Comparison of ENCODE assay signal across 9 mouse cellular contexts in the genomic region with DNA sequence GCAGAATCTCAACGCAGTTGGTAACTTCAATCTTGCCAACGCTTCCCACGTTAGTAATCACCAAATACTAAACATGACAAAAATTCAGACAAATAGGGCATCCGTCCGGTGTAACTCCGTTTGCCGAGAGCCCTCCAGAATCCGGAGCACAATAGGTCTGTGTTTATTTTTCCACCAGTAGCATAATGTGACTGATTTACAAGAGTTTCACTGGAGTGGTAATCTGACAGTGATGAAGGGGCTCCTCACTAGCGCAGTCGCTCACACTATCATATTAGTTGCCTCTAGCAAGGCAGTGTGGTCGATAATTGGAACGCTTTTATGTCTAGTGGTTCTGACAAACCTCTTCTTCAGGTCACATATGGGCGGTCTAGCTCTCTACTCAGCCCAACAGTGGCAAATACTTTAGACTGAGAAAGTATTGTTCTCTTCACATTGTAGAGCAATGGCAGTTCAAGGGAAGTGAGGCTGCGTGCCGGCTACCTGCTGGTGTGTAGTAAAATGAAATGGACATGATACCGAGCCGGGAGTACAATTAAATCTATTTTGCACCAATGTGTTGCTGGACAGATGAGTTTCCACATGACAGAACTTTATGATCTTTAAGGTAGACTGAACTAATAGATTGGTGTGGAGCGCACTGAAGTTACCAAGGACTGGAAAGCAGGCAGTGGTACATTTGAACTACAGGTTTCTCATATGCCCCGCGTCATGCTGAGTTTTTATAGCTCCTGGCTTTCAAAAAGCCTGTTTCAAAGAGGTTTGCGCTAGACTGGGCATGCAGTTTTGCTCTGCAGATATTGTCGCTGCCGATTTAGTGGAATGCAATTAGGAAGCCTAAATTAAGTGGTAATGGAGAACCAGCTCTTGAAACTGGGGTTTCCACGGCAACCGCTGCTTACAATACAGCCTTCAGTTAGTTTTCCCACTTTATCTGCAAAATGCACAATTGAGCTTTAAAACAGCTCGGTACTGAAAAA.
DNase-seq lines count a peak whose midpoint lies in the region; ATAC-seq and TF ChIP-seq lines count a peak whose summit lies in the region.
"Had no signal": no experiment of that assay in that cellular context is flagged by ENCODE, and none has a peak within 500 bp of the region (broad histone marks: within the 10 kb centered on the region; RNA-seq: fewer than 3 reads in every experiment).

No protein-coding gene starts in this region.

- H3K9ac ChIP-seq in heart, embryonic 11.5 days (ENCODE audit: low read depth, low read length), result no peak overlapping the region
- 0 out of 2 replicates have a peak overlapping the region, but pooled peaks have one; percentile 28 for H3K9ac ChIP-seq in midbrain, embryonic 12.5 days (replicated peaks)
- H3K9ac ChIP-seq in intestine, postnatal 0 days (ENCODE audit: low read depth, low read length), result no peak overlapping the region

- no peaks in the 10 kb centered on the region for H3K4me1 ChIP-seq in heart, embryonic 11.5 days (ENCODE audit: control insufficient read depth, insufficient read depth, low read length)
- H3K4me1 ChIP-seq in heart, embryonic 10.5 days, result no peaks in the 10 kb centered on the region
- H3K4me1 ChIP-seq in midbrain, embryonic 12.5 days, result peaks cover 45% of the 10 kb centered on the region
- H3K4me1 ChIP-seq in intestine, postnatal 0 days (replicated peaks; ENCODE audit: control insufficient read depth, insufficient read depth, low read length), result no peaks in the 10 kb centered on the region
- H3K4me1 ChIP-seq: megakaryocyte, embryonic 14.5 days had no signal

- ATAC-seq in heart, embryonic 11.5 days (replicated peaks; ENCODE audit: insufficient number of reproducible peaks, low FRiP score, low TSS enrichment), result no peak
- peak; percentile 63 for ATAC-seq in midbrain, embryonic 12.5 days (ENCODE audit: low FRiP score, low read depth)
- no peak for ATAC-seq in intestine, postnatal 0 days

- no peak for TF ChIP-seq CTCF in layer of hippocampus, adult 2 months (conservative IDR thresholded peaks at IDR 0.05)
- no peak for TF ChIP-seq CTCF in intestine, postnatal 0 days (IDR thresholded peaks at IDR 0.05; ENCODE audit: low read depth)

- WGBS in heart, embryonic 11.5 days (ENCODE audit: insufficient replicate concordance), result 72% methylated on average over 26 of the region's 26 CpGs
- whole genome bisulfite sequencing in heart, embryonic 10.5 days, result 73% methylated on average over 26 of the region's 26 CpGs
- 43% methylated on average over 26 of the region's 26 CpGs for WGBS in midbrain, embryonic 12.5 days
- 65% methylated on average over 26 of the region's 26 CpGs for WGBS in intestine, postnatal 0 days

- H3K27ac ChIP-seq in heart, embryonic 11.5 days (ENCODE audit: low read depth, low read length), result no peak overlapping the region
- no peak overlapping the region for H3K27ac ChIP-seq in heart, embryonic 10.5 days
- H3K27ac ChIP-seq in layer of hippocampus, adult 2 months, result peak overlapping the region; percentile 92
- peak overlapping the region; percentile 65 for H3K27ac ChIP-seq in midbrain, embryonic 12.5 days (replicated peaks)
- no peak overlapping the region for H3K27ac ChIP-seq in intestine, postnatal 0 days (ENCODE audit: low read depth, low read length)

- no peaks in the 10 kb centered on the region for H3K27me3 ChIP-seq in heart, embryonic 11.5 days (ENCODE audit: control insufficient read depth, insufficient read depth, low read length)
- no peaks in the 10 kb centered on the region for H3K27me3 ChIP-seq in heart, embryonic 10.5 days (ENCODE audit: insufficient read depth, poor library complexity, severe bottlenecking)
- peaks cover 16% of the 10 kb centered on the region for H3K27me3 ChIP-seq in midbrain, embryonic 12.5 days
- no peaks in the 10 kb centered on the region for H3K27me3 ChIP-seq in intestine, postnatal 0 days (replicated peaks; ENCODE audit: control insufficient read depth, insufficient read depth, low read length)
- H3K27me3 ChIP-seq: megakaryocyte, embryonic 14.5 days had no signal

- no peaks in the 10 kb centered on the region for H3K9me3 ChIP-seq in heart, embryonic 11.5 days (replicated peaks; ENCODE audit: control insufficient read depth, low read length)
- H3K9me3 ChIP-seq in heart, embryonic 10.5 days, result no peaks in the 10 kb centered on the region
- no peaks in the 10 kb centered on the region for H3K9me3 ChIP-seq in midbrain, embryonic 12.5 days
- no peaks in the 10 kb centered on the region for H3K9me3 ChIP-seq in intestine, postnatal 0 days (ENCODE audit: control insufficient read depth)

- peak overlapping the region; percentile 29 for H3K4me2 ChIP-seq in heart, embryonic 11.5 days
- H3K4me2 ChIP-seq in midbrain, embryonic 12.5 days (replicated peaks), result peak overlapping the region; percentile 48
- H3K4me2 ChIP-seq in intestine, postnatal 0 days (replicated peaks; ENCODE audit: low read depth), result no peak overlapping the region

- DNase-seq in heart, embryonic 10.5 days (ENCODE audit: low spot score), result no peak
- DNase-seq in forelimb bud, embryonic 11.5 days (ENCODE audit: low read depth, low spot score), result peak; percentile 85
- peak; percentile 59 to 67 for DNase-seq in layer of hippocampus, adult 2 months (ENCODE audit: low spot score in 2 of 2)
- DNase-seq in spleen, postnatal 14 days (ENCODE audit: low spot score in 2 of 2), result no peak
- DNase-seq in adrenal gland, adult 8-10 months, result no peak

- H3K4me3 ChIP-seq in heart, embryonic 11.5 days (ENCODE audit: low read depth, low read length), result no peak overlapping the region
- H3K4me3 ChIP-seq in heart, embryonic 10.5 days, result no peak overlapping the region
- H3K4me3 ChIP-seq in layer of hippocampus, adult 2 months, result peak overlapping the region; percentile 51
- peak overlapping the region; percentile 23; the same call in 1 of the 2 replicates for H3K4me3 ChIP-seq in midbrain, embryonic 12.5 days
- H3K4me3 ChIP-seq in intestine, postnatal 0 days (ENCODE audit: low read depth, low read length), result no peak overlapping the region
- H3K4me3 ChIP-seq: megakaryocyte, embryonic 14.5 days had no signal

- no peaks in the 10 kb centered on the region for H3K36me3 ChIP-seq in heart, embryonic 11.5 days (ENCODE audit: control insufficient read depth, insufficient read depth, low read length)
- H3K36me3 ChIP-seq in heart, embryonic 10.5 days, result no peaks in the 10 kb centered on the region
- H3K36me3 ChIP-seq in midbrain, embryonic 12.5 days, result no peaks in the 10 kb centered on the region
- H3K36me3 ChIP-seq in intestine, postnatal 0 days (ENCODE audit: control insufficient read depth, insufficient read depth), result no peaks in the 10 kb centered on the region

Comparison
In these comparisons a context has a peak if more than half of its experiments do, and no peak if none do; other contexts are left out.
1. H3K27ac ChIP-seq: peak in layer of hippocampus, adult 2 months (single experiment) and midbrain, embryonic 12.5 days (single experiment); none in heart, embryonic 11.5 days (single experiment), heart, embryonic 10.5 days (single experiment) and intestine, postnatal 0 days (single experiment).
2. H3K4me3 ChIP-seq: peak in layer of hippocampus, adult 2 months (single experiment) and midbrain, embryonic 12.5 days (single experiment); none in heart, embryonic 11.5 days (single experiment), heart, embryonic 10.5 days (single experiment) and intestine, postnatal 0 days (single experiment).
3. DNase-seq: peak in forelimb bud, embryonic 11.5 days (single experiment) and layer of hippocampus, adult 2 months (2 of 2); none in heart, embryonic 10.5 days (single experiment), spleen, postnatal 14 days (0 of 2) and adrenal gland, adult 8-10 months (single experiment).